Mouse (Mus musculus): ENCODE measurements around the gene Il18rap.

DNA sequence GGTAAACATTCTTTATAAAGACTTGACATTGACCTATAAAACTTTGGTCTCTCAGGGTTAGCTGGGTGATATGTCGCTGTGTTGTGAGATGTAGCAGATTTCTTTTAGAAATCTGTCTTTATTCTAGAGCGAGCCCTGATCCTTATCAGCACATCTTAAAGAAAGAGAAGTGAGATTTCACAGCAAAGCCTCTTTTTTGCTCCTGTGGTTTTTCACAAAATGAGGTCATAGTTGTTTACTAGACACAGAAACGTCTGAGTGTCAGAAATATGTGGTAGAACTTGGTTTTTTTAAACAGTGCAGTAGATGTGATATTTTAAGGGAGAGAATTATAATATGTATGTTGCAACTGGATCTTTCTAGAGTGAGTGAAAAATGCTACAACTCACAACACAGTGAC, 39.5 kb upstream of the Il18rap start:
- TF ChIP-seq CTCF (IDR thresholded peaks at IDR 0.05; ENCODE audit: low read depth), result no peak
- no peak for TF ChIP-seq EP300 (optimal IDR thresholded peaks at IDR 0.05)

Measured in stomach, postnatal 0 days (tissue).